Mouse (Mus musculus): ENCODE results near the gene Ocm. TPM values are rescaled to one million over a fixed set of nuclear protein-coding genes. Genes with fewer than 3 reads are reported as not detected.
"Not testable (repeated sequence)": the region's sequence is repeated elsewhere in the genome, so short reads cannot be mapped to it uniquely, and the experiment has no call there.

Gene Ocm
- polyA plus RNA-seq, 1 experiment from 2014 or later, result not detected

DNA sequence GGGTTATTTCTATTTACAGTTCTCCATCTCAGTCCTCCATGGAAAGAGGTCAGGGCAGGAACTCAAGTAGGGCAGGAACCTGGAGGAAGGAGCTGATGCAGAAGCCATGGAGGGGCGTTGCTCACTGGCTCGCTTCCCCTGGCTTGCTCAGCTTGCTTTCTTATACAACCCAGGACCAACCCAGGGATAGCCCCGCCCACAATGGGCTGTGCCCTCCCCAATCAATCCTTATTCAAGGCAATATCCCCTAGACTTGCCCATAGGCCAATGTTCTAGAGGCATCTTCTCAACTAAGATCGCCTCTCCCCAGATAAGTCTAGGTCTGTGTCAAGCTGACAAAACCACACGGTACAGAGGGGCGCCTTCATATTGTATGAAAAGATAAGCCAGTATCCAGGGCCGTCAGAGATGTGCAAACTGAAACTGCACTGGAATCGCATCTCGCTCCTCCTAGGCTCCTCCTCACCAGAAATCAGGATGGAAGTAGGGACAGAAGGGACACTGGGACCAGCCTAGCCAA is 12.7 kb upstream of the Ocm start:
- H3K36me3 ChIP-seq, result no peaks in the 10 kb centered on the region
- DNase-seq (ENCODE audit: low spot score), result no peak
- 72% methylated on average over 9 of the region's 9 CpGs for WGBS
- H3K27ac ChIP-seq, result no peak overlapping the region
- no peak overlapping the region for H3K4me3 ChIP-seq
- H3K9me3 ChIP-seq (replicated peaks), result no peaks in the 10 kb centered on the region
- no peaks in the 10 kb centered on the region for H3K4me1 ChIP-seq
- no peaks in the 10 kb centered on the region for H3K27me3 ChIP-seq (ENCODE audit: low read depth, poor library complexity, severe bottlenecking)

GRCm38 (mm10) chr5:144036952-144037351 is 10.5 kb upstream of the Ocm start:
- no peaks in the 10 kb centered on the region for H3K36me3 ChIP-seq
- 55% methylated on average over 17 of the region's 17 CpGs for WGBS
- no peaks in the 10 kb centered on the region for H3K4me1 ChIP-seq
- H3K4me3 ChIP-seq, result no peak overlapping the region
- no peak for DNase-seq (ENCODE audit: low spot score)
- H3K27me3 ChIP-seq (ENCODE audit: low read depth, poor library complexity, severe bottlenecking), result no peaks in the 10 kb centered on the region
- no peaks in the 10 kb centered on the region for H3K9me3 ChIP-seq (replicated peaks)
- no peak overlapping the region for H3K27ac ChIP-seq

DNA sequence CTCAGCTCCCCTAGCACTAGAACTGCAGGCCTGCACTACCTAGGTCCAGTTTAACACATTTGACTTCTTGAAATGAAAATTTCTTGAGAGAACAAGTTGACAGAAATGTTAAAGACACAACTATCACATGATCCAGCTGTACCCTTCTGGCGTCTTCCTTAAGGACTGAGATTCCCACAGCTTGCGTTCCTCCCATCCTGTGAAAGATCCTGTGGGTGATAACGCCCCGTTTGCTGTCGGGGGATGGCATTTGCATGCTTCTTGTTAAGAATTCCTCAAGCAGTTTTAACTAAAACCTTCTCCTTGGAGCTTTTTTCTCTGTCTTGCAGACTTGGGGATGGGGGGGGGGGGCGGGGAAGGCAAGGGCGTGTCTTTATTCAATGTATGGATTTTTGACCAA is 8.1 kb upstream of the Ocm start:
- 75% methylated on average over 7 of the region's 7 CpGs for WGBS
- no peaks in the 10 kb centered on the region for H3K4me1 ChIP-seq
- no peaks in the 10 kb centered on the region for H3K36me3 ChIP-seq
- H3K9me3 ChIP-seq (replicated peaks), result no peaks in the 10 kb centered on the region
- no peak overlapping the region for H3K27ac ChIP-seq
- H3K27me3 ChIP-seq (ENCODE audit: low read depth, poor library complexity, severe bottlenecking), result no peaks in the 10 kb centered on the region
- no peak overlapping the region for H3K4me3 ChIP-seq
- no peak for DNase-seq (ENCODE audit: low spot score)

DNA sequence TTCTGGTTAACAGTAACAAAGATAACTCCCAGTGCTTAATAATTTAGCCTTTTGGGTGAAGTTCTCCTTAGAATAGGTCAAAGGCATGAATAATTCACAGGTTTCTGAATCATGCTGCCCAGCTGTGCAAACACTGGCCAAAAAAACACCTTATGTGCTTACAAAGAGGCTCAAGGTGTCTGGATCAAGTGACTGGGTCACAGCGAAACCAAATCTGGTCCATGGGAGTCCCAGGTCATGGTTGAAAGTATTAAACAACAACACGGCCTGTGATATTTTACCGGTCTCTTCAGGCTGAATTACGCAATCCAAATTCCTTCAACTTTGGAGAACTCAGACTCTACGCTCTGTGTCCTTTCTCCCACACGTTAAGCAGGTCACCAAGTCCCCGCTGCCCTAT is 6.0 kb upstream of the Ocm start:
- no peak overlapping the region for H3K4me3 ChIP-seq
- no peaks in the 10 kb centered on the region for H3K27me3 ChIP-seq (ENCODE audit: low read depth, poor library complexity, severe bottlenecking)
- H3K36me3 ChIP-seq, result no peaks in the 10 kb centered on the region
- no peak overlapping the region for H3K27ac ChIP-seq
- no peaks in the 10 kb centered on the region for H3K9me3 ChIP-seq (replicated peaks)
- WGBS, result 94% methylated on average over 7 of the region's 7 CpGs
- H3K4me1 ChIP-seq, result no peaks in the 10 kb centered on the region
- no peak for DNase-seq (ENCODE audit: low spot score)

- Histone ChIP-seq H3K27me3 (ENCODE audit: low read depth, poor library complexity, severe bottlenecking) (no peaks in the 10 kb centered on the region), H3K4me1 (peaks cover 4% of the 10 kb centered on the region), H3K4me3 (no peak overlapping the region), H3K27ac (no peak overlapping the region), H3K9me3 (replicated peaks) (no peaks in the 10 kb centered on the region), H3K36me3 (peaks cover 18% of the 10 kb centered on the region)
- no peak for DNase-seq (ENCODE audit: low spot score)
- 90% methylated on average over 9 of the region's 9 CpGs for WGBS
Observed at GRCm38 (mm10) chr5:144015845-144016244, 10.6 kb downstream of the Ocm start.

- Histone ChIP-seq H3K4me1 (peaks cover 4% of the 10 kb centered on the region), H3K27me3 (ENCODE audit: low read depth, poor library complexity, severe bottlenecking) (no peaks in the 10 kb centered on the region), H3K9me3 (replicated peaks) (no peaks in the 10 kb centered on the region), H3K27ac (no peak overlapping the region), H3K4me3 (peak overlapping the region; percentile 92), H3K36me3 (peaks cover 24% of the 10 kb centered on the region)
- WGBS, result 75% methylated on average over 3 of the region's 3 CpGs
- DNase-seq (ENCODE audit: low spot score), result no peak
Observed at GRCm38 (mm10) chr5:144015312-144015650, 11.2 kb downstream of the Ocm start.

DNA sequence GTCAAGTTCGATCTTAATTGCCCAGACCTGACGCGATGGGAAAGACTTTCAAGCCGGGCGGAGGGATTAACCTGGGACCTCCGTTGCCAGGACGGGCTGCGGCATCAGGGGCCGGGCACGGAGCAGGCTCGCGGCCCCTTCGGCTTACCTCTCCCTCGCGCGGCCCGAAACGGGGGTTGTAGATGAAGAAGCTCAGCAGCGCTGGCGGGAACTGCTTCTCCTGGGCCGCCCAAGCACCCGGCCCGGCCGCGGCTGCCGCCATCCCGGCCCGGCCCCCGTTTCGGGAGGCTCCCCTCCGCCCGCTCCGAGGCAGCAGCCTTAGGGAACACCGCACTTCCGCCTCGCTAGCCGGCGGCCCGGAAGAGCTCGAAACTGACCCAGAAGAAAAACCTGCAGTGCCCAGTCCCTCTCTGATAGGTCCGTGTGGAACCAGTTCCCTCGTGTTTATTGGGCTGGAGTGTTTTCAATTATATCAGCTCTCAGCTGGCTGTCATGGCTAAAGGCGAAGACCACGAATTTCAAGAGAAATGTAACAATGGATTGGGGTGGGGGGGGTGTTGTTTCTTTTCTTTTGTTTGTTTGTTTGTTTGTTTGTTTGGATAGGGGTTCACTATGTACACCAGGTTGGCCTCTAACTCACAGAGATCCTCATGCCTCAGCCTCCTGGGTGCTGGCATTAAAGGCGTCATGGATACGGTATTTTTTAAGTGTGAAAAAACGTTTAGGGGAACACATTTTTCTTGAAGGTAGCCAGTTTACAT is 11.7 kb downstream of the Ocm start, which contains the start of gene Ccz1:
Gene Ccz1 (minus strand): TSS at position 327 of the 761 bp plus-strand sequence.
- H3K9me3 ChIP-seq (replicated peaks), result no peaks in the 10 kb centered on the region

DNA sequence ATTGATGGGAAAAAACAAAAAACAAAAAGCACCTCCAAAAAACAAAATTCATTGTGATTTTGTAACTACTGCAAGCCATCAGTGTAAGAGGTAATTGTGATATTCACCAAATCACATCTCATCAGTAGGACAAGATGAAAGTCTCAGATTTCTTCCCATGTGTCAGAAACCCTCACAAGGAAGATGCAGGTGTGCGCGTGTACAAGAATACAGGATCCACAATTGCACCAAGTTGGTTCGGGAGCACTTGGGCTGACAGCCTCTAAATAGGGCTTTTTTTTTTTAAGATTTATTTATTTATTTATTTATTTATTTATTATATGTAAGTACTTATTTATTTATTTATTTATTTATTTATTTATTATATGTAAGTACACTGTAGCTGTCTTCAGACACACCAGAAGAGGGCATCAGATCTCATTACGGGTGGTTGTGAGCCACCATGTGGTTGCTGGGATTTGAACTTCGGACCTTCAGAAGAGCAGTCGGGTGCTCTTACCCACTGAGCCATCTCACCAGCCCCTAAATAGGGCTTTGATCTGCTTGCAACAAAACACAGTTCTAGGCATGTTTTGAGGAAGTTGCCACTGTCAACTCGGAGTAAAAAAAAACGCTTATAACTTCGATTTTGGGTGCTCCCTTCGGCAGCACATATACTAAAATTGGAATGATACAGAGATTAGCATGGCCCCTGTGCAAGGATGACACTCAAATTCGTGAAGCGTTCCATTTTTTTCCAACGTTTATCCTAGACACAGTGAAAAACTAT is 12.9 kb downstream of the Ocm start:
- not testable (repeated sequence) for H3K27me3 ChIP-seq (ENCODE audit: low read depth, poor library complexity, severe bottlenecking); DNase-seq (ENCODE audit: low spot score); H3K27ac ChIP-seq; H3K9me3 ChIP-seq (replicated peaks); H3K4me1 ChIP-seq
- WGBS, result 72% methylated on average over 13 of the region's 13 CpGs
- Histone ChIP-seq H3K4me3 (peak overlapping the region; percentile 92), H3K36me3 (peaks cover 40% of the 10 kb centered on the region)

More for the DNA sequence above, 11.7 kb downstream of the Ocm start, which contains the start of gene Ccz1:
- peak; percentile 88 for DNase-seq (ENCODE audit: low spot score)
- Histone ChIP-seq H3K27me3 (ENCODE audit: low read depth, poor library complexity, severe bottlenecking) (no peaks in the 10 kb centered on the region), H3K4me3 (peak within 1 kb of the TSS; percentile 92), H3K4me1 (peaks cover 4% of the 10 kb centered on the region), H3K27ac (peak within 1 kb of the TSS; percentile 91), H3K36me3 (peaks cover 28% of the 10 kb centered on the region)
- 3% methylated on average over 47 of the region's 47 CpGs for WGBS

- 95% methylated on average over 15 of the region's 15 CpGs for WGBS
- no peaks in the 10 kb centered on the region for H3K4me1 ChIP-seq
- H3K27ac ChIP-seq, result no peak overlapping the region
- DNase-seq (ENCODE audit: low spot score), result no peak
- no peak overlapping the region for H3K4me3 ChIP-seq
- peaks cover 97% of the 10 kb centered on the region for H3K36me3 ChIP-seq
- no peaks in the 10 kb centered on the region for H3K9me3 ChIP-seq (replicated peaks)
- H3K27me3 ChIP-seq (ENCODE audit: low read depth, poor library complexity, severe bottlenecking), result no peaks in the 10 kb centered on the region
Observed at GRCm38 (mm10) chr5:144002461-144003192, 23.8 kb downstream of the Ocm start.

GRCm38 (mm10) chr5:143999409-143999808 is 27.1 kb downstream of the Ocm start:
- H3K9me3 ChIP-seq (replicated peaks), result no peaks in the 10 kb centered on the region
- peaks cover 98% of the 10 kb centered on the region for H3K36me3 ChIP-seq
- no peaks in the 10 kb centered on the region for H3K4me1 ChIP-seq
- H3K27ac ChIP-seq, result no peak overlapping the region
- no peaks in the 10 kb centered on the region for H3K27me3 ChIP-seq (ENCODE audit: low read depth, poor library complexity, severe bottlenecking)
- WGBS, result 85% methylated on average over 1 of the region's 1 CpGs
- H3K4me3 ChIP-seq, result no peak overlapping the region
- DNase-seq (ENCODE audit: low spot score), result no peak

GRCm38 (mm10) chr5:143994632-143995365 is 31.7 kb downstream of the Ocm start:
- no peaks in the 10 kb centered on the region for H3K4me1 ChIP-seq
- 72% methylated on average over 11 of the region's 11 CpGs for WGBS
- H3K4me3 ChIP-seq, result no peak overlapping the region
- no peaks in the 10 kb centered on the region for H3K9me3 ChIP-seq (replicated peaks)
- DNase-seq (ENCODE audit: low spot score), result no peak
- peaks cover 99% of the 10 kb centered on the region for H3K36me3 ChIP-seq
- no peaks in the 10 kb centered on the region for H3K27me3 ChIP-seq (ENCODE audit: low read depth, poor library complexity, severe bottlenecking)
- no peak overlapping the region for H3K27ac ChIP-seq

DNA sequence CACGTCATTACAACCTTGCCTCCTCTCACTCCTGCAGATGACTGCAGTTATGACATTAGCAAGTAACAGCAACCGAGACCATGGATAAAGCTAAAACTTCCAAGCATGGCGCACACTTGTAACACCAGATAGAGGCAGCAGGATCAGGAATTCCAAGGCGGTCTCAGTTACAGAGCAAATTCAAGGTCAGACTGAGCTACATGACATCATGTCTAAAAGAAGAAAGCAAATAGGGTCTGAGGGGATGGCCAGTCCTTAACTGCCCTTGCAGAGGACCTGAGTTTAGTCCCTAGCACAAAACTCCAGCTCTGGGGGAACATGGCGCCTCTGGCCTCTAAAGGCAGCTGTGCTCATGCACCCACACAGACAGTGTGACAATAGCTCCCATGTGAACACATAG is 32.6 kb downstream of the Ocm start:
- 93% methylated on average over 5 of the region's 5 CpGs for whole genome bisulfite sequencing
- H3K4me3 ChIP-seq, result no peak overlapping the region
- no peaks in the 10 kb centered on the region for H3K9me3 ChIP-seq (replicated peaks)
- no peak for DNase-seq (ENCODE audit: low spot score)
- H3K27ac ChIP-seq, result no peak overlapping the region
- H3K27me3 ChIP-seq (ENCODE audit: low read depth, poor library complexity, severe bottlenecking), result no peaks in the 10 kb centered on the region
- H3K36me3 ChIP-seq, result peaks cover 99% of the 10 kb centered on the region
- no peaks in the 10 kb centered on the region for H3K4me1 ChIP-seq
